Comparison of ENCODE assay signal across 8 mouse cellular contexts in the genomic region with DNA sequence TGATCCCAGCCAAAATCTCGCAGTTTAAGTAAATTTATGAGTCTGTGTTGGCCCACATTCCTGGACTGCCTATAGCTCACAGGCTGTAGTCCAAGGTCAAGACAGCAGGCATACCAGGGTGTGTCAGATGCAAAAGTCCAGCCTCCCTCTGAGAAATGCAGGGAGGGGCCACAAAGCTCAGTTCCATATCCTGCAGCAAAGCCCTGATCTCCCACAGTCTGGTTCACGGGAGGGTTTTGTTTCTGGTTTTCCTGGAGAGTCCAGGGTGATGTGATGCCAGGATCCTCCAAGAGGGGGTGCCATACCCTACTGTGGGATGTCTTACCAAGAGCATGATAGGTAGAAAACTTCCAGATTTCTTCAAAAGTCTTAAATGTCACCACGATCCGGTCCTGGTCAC. TPM values are rescaled to one million over a fixed set of nuclear protein-coding genes. Genes with fewer than 3 reads are reported as not detected.
DNase-seq lines count a peak whose midpoint lies in the region; ATAC-seq lines count a peak whose summit lies in the region.

No protein-coding gene starts in this region.

- ATAC-seq in erythroid progenitor cell, adult 5-6 weeks (replicated peaks; ENCODE audit: low FRiP score, poor library complexity, severe bottlenecking): no peak

- peak; percentile 44 for DNase-seq in gastrocnemius, postnatal 10 days
- DNase-seq in gastrocnemius, postnatal 14 days: no peak
- DNase-seq in 416B (ENCODE audit: low read depth): peak; percentile 42
- DNase-seq in adrenal gland, adult 18-20 months (ENCODE audit: low spot score in 2 of 2): peak; percentile 54 to 57
- DNase-seq in frontal cortex, postnatal 25 days (ENCODE audit: low spot score in 2 of 2): peak; percentile 31 to 35
- peak; percentile 32 to 40 for DNase-seq in layer of hippocampus, adult 8-10 months (ENCODE audit: low spot score in 2 of 2)
- peak; percentile 54 to 70 for DNase-seq in lung, postnatal 4 days

- intact Hi-C loops in gastrocnemius, postnatal 14 days (cut with DNase I; ENCODE audit: low total_unique reads): no loop called here

RNA-seq across cellular contexts. Expression of gene Sh3tc1, which starts 21.8 kb away (rescaled TPM):
- total RNA-seq in gastrocnemius, postnatal 10 days (2021): 1 to 10 TPM; 3.7 to 5.2 TPM
- total RNA-seq in gastrocnemius, postnatal 14 days (2021): 1 to 10 TPM; 3.9 to 4.4 TPM
- 10 to 100 TPM; 25.5 to 26.1 TPM for total RNA-seq in adrenal gland, adult 18-20 months (2021)
- 1 to 10 TPM; 1.9 to 3.8 (median 3.1) TPM for total RNA-seq in layer of hippocampus, adult 8-10 months (2022)
- 0.36 TPM in 1 of 2 replicates, not detected in the other for total RNA-seq in erythroid progenitor cell, adult 5-6 weeks (2015; ENCODE audit: low replicate concordance)
- 0.90 and 1.6 TPM in 2 replicates for total RNA-seq in erythroid progenitor cell, adult 5-6 weeks (2017; ENCODE audit: low replicate concordance)

RNA-seq across cellular contexts. Expression of gene Htra3, which starts 38.4 kb away (rescaled TPM):
- 10 to 100 TPM; 48.0 to 61.7 TPM for total RNA-seq in gastrocnemius, postnatal 10 days (2021)
- total RNA-seq in gastrocnemius, postnatal 14 days (2021): 10 to 100 TPM; 49.9 to 54.6 TPM
- 10 to 100 TPM; 26.0 to 78.7 TPM for total RNA-seq in adrenal gland, adult 18-20 months (2021)
- 10 to 100 TPM in 1 of 4 experiments, 1 to 10 TPM in 3; 4.8 to 11.1 (median 8.9) TPM for total RNA-seq in layer of hippocampus, adult 8-10 months (2022)
- not detected in 2 replicates for total RNA-seq in erythroid progenitor cell, adult 5-6 weeks (2015; ENCODE audit: low replicate concordance)
- total RNA-seq in erythroid progenitor cell, adult 5-6 weeks (2017; ENCODE audit: low replicate concordance): not detected in 2 replicates

RNA-seq across cellular contexts. Expression of gene Ablim2, which starts 39.7 kb away (rescaled TPM):
- total RNA-seq in gastrocnemius, postnatal 10 days (2021): 10 to 100 TPM; 51.3 to 68.7 TPM
- total RNA-seq in gastrocnemius, postnatal 14 days (2021): 10 to 100 TPM; 36.0 to 41.7 TPM
- 1 to 10 TPM; 7.5 to 8.0 TPM for total RNA-seq in adrenal gland, adult 18-20 months (2021)
- total RNA-seq in layer of hippocampus, adult 8-10 months (2022): 100 to 1,000 TPM; 114 to 158 (median 135) TPM
- not detected in 2 replicates for total RNA-seq in erythroid progenitor cell, adult 5-6 weeks (2015; ENCODE audit: low replicate concordance)
- not detected in 2 replicates for total RNA-seq in erythroid progenitor cell, adult 5-6 weeks (2017; ENCODE audit: low replicate concordance)

Comparison
In these comparisons a context has a peak if more than half of its experiments do, and no peak if none do; other contexts are left out.
1. RNA of gene Sh3tc1, which starts 21.8 kb away (total RNA-seq): 25.5 to 26.1 TPM in adrenal gland, adult 18-20 months; 3.7 to 5.2 TPM in gastrocnemius, postnatal 10 days, 3.9 to 4.4 TPM in gastrocnemius, postnatal 14 days, 1.9 to 3.8 TPM in layer of hippocampus, adult 8-10 months and 0.36 to 1.6 TPM in erythroid progenitor cell, adult 5-6 weeks; every median in the first group is over 4 times any median in the second.
2. RNA of gene Htra3, which starts 38.4 kb away (total RNA-seq): 26.0 to 78.7 TPM in adrenal gland, adult 18-20 months, 48.0 to 61.7 TPM in gastrocnemius, postnatal 10 days, 49.9 to 54.6 TPM in gastrocnemius, postnatal 14 days and 4.8 to 11.1 TPM in layer of hippocampus, adult 8-10 months; not detected in erythroid progenitor cell, adult 5-6 weeks; every median in the first group is over 4 times any median in the second.
3. RNA of gene Ablim2, which starts 39.7 kb away (total RNA-seq): 114 to 158 TPM in layer of hippocampus, adult 8-10 months, 51.3 to 68.7 TPM in gastrocnemius, postnatal 10 days, 36.0 to 41.7 TPM in gastrocnemius, postnatal 14 days and 7.5 to 8.0 TPM in adrenal gland, adult 18-20 months; not detected in erythroid progenitor cell, adult 5-6 weeks; every median in the first group is over 4 times any median in the second.